Mouse (Mus musculus) cortical plate, adult 2 months (tissue): ENCODE results near the gene Tfb2m.

Source experiments
- CTCF ChIP-seq: fragments of 200-500 bp; IDR thresholded peaks from 2 replicates; pipeline ENCODE4 v1.5.1; 2011; ENCODE audit warnings: mild to moderate bottlenecking, control low read depth, low read length; ENCODE audit not compliant: insufficient read depth; ENCODE audit errors: extremely low read depth
- POLR2A ChIP-seq: fragments of 200-500 bp; IDR thresholded peaks from 2 replicates; pipeline ENCODE4 v1.6.1; 2011; ENCODE audit warnings: mild to moderate bottlenecking, low read length, control low read depth; ENCODE audit not compliant: insufficient read depth; ENCODE audit errors: extremely low read depth

GRCm38 (mm10) chr1:179539054-179539453, 7.0 kb downstream of the Tfb2m start:
- no peak for TF ChIP-seq CTCF
- no peak for TF ChIP-seq POLR2A
